Mouse (Mus musculus) megakaryocyte, embryonic 14.5 days (primary cell): ENCODE measurements around the gene Ntrk3.

Source experiments
- FLI1 ChIP-seq: IDR thresholded peaks from 2 replicates; pipeline ENCODE4 v1.6.1; 2012; ENCODE audit warnings: low read length, inconsistent platforms, mixed read lengths
- GATA1 ChIP-seq: IDR thresholded peaks from 3 replicates; pipeline ENCODE4 v1.6.1; 2012; ENCODE audit warnings: mixed read lengths, low read length, inconsistent platforms, borderline replicate concordance

GRCm38 (mm10) chr7:78754458-78755000 lies 16.7 kb upstream of the Ntrk3 start:
- TF ChIP-seq GATA1, result no peak
- no peak for TF ChIP-seq FLI1
